Mouse (Mus musculus): Measurements from ENCODE around the gene Ifi27. TPM values are rescaled to one million over a fixed set of nuclear protein-coding genes. Genes with fewer than 3 reads are reported as not detected.

The Ifi27 gene
- polyA plus RNA-seq (2014; fragmentation: Nextera tagmentation; extraction: Ambion mirVana): 34.7 and 38.4 TPM in 2 replicates

DNA sequence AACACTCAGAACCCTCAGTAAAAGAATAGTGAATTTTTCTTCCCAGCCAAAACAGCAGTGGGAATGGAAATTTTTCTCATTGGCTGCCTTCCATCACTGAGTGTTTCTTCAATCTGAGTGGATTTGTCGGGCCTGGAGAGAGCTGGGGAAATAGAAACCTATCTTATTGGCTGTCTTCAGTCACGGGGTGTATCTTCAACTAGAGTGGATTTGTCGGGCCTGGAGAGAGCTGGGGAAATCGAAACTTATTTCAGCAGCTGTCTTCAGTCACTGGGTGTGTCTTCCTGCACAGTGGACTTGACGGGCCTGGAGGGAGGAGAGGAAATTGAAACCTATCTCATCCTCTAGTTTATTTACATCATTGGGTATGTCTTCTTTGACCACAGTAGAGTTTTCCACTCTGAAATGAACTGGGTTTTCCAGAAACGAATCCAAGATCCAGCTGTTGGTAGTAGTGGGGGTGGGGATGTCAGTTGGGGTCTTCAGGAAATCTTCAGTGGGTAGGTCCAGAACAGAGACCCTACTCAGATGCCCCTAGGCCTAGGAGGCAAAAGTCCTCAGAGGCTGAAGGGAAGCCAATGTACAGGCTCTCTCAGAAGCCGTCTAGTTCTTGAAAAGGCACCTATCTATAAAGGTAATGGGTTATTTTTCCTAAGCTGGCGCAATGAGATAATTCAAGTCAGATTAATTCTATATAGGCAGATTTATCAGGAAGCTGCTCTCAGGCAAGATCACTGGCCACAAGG is at the start of gene Ifi27:
Gene Ifi27 (plus strand): TSS at position 226 of the 746 bp plus-strand sequence.
- 48% methylated on average over 8 of the region's 8 CpGs for WGBS
- no peaks in the 10 kb centered on the region for H3K9me3 ChIP-seq (ENCODE audit: control insufficient read depth, low read length)
- no peaks in the 10 kb centered on the region for H3K4me1 ChIP-seq (ENCODE audit: control insufficient read depth in 2 of 2, insufficient read depth in 2 of 2, low read length in 2 of 2)
- peak; percentile 90 for ATAC-seq (ENCODE audit: insufficient number of reproducible peaks, insufficient read depth, low FRiP score, low read depth)
- H3K4me3 ChIP-seq (ENCODE audit: control insufficient read depth in 1 of 2, insufficient read depth in 1 of 2, low read depth in 1 of 2, low read length in 2 of 2): peak within 1 kb of the TSS; percentile 3 to 22; a peak in 2 of 4 replicates
- peak within 1 kb of the TSS; percentile 34; the same call in 1 of the 2 replicates for H3K9ac ChIP-seq (ENCODE audit: low read length)
- peak within 1 kb of the TSS; percentile 51 for H3K4me2 ChIP-seq (ENCODE audit: low read length)
- H3K36me3 ChIP-seq (ENCODE audit: control insufficient read depth, insufficient read depth, low read length): no peaks in the 10 kb centered on the region
- peak within 1 kb of the TSS; percentile 15 to 72; a peak in 3 of 4 replicates for H3K27ac ChIP-seq (replicated peaks in 1 of 2; ENCODE audit: control insufficient read depth in 1 of 2, insufficient read depth in 1 of 2, low read depth in 2 of 2, low read length in 2 of 2)
- H3K27me3 ChIP-seq (ENCODE audit: control insufficient read depth, insufficient read depth, low read length): no peaks in the 10 kb centered on the region

DNA sequence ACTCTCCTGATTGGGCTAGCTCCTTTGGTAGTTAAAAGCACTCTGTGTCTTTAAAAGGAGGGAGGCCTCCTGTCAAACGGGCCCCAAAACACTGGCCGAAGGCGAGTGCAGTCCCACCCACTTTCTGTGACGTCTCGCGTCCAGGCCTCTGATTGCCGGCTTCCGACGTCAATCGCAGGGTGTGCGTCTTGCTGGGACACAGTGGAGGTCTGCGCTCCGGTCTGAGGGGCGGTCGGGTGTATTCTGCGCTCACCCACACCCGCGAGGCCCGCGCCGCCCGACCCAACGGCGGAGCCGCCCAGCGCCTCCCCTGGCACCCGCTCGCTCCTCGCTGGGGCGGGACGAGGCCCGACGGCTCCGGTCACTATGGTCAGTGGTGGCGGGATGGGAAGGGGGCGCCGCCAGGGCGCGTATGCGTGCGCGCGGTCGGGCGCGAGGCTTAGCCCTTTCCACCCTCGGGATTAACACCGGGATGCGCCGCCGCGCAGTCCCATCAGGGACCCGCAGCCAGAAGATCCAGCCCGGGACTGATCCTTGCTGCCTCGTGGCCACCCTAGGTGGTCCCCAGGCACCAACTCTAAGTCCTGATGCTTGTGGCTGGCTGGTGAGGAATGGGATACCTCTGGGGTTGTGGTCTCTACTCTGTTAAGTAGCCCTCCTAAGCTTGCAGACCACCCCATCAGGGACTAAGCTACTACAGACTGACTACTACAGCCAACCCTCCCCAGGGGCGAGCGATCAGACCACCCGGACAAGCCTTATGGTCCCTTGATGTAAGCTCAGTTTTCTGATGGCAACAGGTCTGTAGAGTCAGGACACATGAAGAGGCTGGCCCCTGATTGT is 45.3 kb upstream of the Ifi27 start, which contains the start of gene Otub2:
Gene Otub2 (plus strand): TSS at position 178 of the 843 bp plus-strand sequence.
- H3K36me3 ChIP-seq (ENCODE audit: control insufficient read depth, insufficient read depth, low read length): no peaks in the 10 kb centered on the region
- H3K9me3 ChIP-seq (ENCODE audit: control insufficient read depth, low read length): no peaks in the 10 kb centered on the region
- WGBS: under 1% methylated on average over 58 of the region's 58 CpGs
- peak; percentile 97 for ATAC-seq (ENCODE audit: insufficient number of reproducible peaks, insufficient read depth, low FRiP score, low read depth)
- H3K27me3 ChIP-seq (ENCODE audit: control insufficient read depth, insufficient read depth, low read length): no peaks in the 10 kb centered on the region
- H3K4me2 ChIP-seq (ENCODE audit: low read length): peak within 1 kb of the TSS; percentile 73
- peaks cover 30 to 43% of the 10 kb centered on the region in 2 experiments for H3K4me1 ChIP-seq (ENCODE audit: control insufficient read depth in 2 of 2, insufficient read depth in 2 of 2, low read length in 2 of 2)
- H3K9ac ChIP-seq (ENCODE audit: low read length): peak within 1 kb of the TSS; percentile 87
- peak within 1 kb of the TSS; percentile 58; a peak in 3 of 4 replicates for H3K27ac ChIP-seq (replicated peaks in 1 of 2; ENCODE audit: control insufficient read depth in 1 of 2, insufficient read depth in 1 of 2, low read depth in 2 of 2, low read length in 2 of 2)
- H3K4me3 ChIP-seq (ENCODE audit: control insufficient read depth in 1 of 2, insufficient read depth in 1 of 2, low read depth in 1 of 2, low read length in 2 of 2): peak within 1 kb of the TSS; percentile 68 to 87

DNA sequence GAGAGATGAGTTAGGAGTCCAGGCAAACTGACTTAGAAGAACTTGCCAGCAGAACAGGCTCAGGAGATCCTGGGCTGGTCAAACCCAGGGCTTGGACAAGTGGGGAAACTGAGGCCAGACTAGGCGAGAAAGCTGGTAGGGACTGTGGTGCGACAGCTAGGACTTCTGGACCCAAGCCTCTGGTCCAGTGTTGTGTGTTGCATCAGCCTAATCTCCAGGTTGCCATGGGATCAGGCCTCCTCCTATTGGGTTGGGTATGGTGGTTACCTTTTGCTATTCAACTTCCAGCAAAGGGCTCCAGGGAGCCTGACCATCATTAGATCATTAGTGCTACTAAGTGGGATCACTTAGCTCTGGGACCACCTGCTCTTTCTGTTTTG is 44.7 kb upstream of the Ifi27 start:
- 43% methylated on average over 2 of the region's 2 CpGs for WGBS
- Histone ChIP-seq H3K27ac (replicated peaks in 1 of 2; ENCODE audit: control insufficient read depth in 1 of 2, insufficient read depth in 1 of 2, low read depth in 2 of 2, low read length in 2 of 2) (0 out of 4 replicates have a peak overlapping the region, but pooled peaks of 1 of the 2 experiments have one; percentile 58), H3K4me2 (ENCODE audit: low read length) (peak overlapping the region; percentile 73), H3K9me3 (ENCODE audit: control insufficient read depth, low read length) (no peaks in the 10 kb centered on the region), H3K4me1 (ENCODE audit: control insufficient read depth in 2 of 2, insufficient read depth in 2 of 2, low read length in 2 of 2) (peaks cover 30 to 44% of the 10 kb centered on the region in 2 experiments), H3K4me3 (ENCODE audit: control insufficient read depth in 1 of 2, insufficient read depth in 1 of 2, low read depth in 1 of 2, low read length in 2 of 2) (peak overlapping the region; percentile 68 to 87), H3K9ac (ENCODE audit: low read length) (peak overlapping the region; percentile 87), H3K36me3 (ENCODE audit: control insufficient read depth, insufficient read depth, low read length) (no peaks in the 10 kb centered on the region), H3K27me3 (ENCODE audit: control insufficient read depth, insufficient read depth, low read length) (no peaks in the 10 kb centered on the region)
- no peak for ATAC-seq (ENCODE audit: insufficient number of reproducible peaks, insufficient read depth, low FRiP score, low read depth)

DNA sequence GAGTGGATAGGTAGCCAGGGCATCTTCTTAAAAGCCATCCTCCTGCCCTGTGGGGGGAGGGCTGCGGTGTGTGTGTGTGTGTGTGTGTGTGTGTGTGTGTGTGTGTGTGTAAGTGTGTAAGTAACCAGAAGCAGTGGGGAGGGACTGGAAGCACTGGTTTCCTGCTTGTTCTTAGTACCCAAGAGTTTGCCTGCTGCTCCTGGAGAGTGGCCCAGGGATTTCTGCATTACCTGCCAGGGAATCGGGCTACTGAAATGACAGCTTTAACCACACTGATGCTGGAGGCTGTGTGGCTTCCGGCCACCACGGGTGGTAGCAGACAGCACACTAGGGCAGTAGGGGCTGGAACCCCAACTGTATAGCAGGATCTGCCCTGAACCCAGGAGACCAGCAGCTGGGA is 44.0 kb upstream of the Ifi27 start:
- no peaks in the 10 kb centered on the region for H3K36me3 ChIP-seq (ENCODE audit: control insufficient read depth, insufficient read depth, low read length)
- no peak overlapping the region for H3K4me3 ChIP-seq (ENCODE audit: control insufficient read depth in 1 of 2, insufficient read depth in 1 of 2, low read depth in 1 of 2, low read length in 2 of 2)
- H3K4me2 ChIP-seq (ENCODE audit: low read length): peak overlapping the region; percentile 73
- no peak for ATAC-seq (ENCODE audit: insufficient number of reproducible peaks, insufficient read depth, low FRiP score, low read depth)
- no peak overlapping the region for H3K27ac ChIP-seq (replicated peaks in 1 of 2; ENCODE audit: control insufficient read depth in 1 of 2, insufficient read depth in 1 of 2, low read depth in 2 of 2, low read length in 2 of 2)
- 61% methylated on average over 4 of the region's 4 CpGs for WGBS
- no peaks in the 10 kb centered on the region for H3K27me3 ChIP-seq (ENCODE audit: control insufficient read depth, insufficient read depth, low read length)
- peaks cover 30 to 44% of the 10 kb centered on the region in 2 experiments for H3K4me1 ChIP-seq (ENCODE audit: control insufficient read depth in 2 of 2, insufficient read depth in 2 of 2, low read length in 2 of 2)
- peak overlapping the region; percentile 38; the same call in 1 of the 2 replicates for H3K9ac ChIP-seq (ENCODE audit: low read length)
- H3K9me3 ChIP-seq (ENCODE audit: control insufficient read depth, low read length): no peaks in the 10 kb centered on the region

DNA sequence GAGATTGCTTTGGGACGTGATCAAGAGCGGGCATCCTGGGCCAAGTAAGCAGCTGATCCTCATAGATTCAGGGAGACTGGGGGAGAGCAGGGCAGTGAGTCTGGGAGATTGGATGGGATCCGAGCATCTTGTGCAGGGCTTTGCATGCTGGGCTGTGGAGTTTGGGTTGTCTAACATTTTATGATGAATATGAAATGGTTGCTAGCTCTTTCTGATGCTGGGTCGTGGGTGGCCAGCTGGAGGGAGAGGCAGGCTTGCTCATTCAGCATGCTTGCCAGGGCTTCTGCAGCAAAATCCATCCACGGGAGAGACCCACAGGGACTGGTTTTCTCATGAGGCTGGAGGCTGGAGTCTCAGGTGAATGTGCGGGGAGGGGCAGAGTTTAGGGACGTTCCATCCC is 42.9 kb upstream of the Ifi27 start:
- peak overlapping the region; percentile 18; the same call in 1 of the 2 replicates for H3K9ac ChIP-seq (ENCODE audit: low read length)
- no peak overlapping the region for H3K4me3 ChIP-seq (ENCODE audit: control insufficient read depth in 1 of 2, insufficient read depth in 1 of 2, low read depth in 1 of 2, low read length in 2 of 2)

DNA sequence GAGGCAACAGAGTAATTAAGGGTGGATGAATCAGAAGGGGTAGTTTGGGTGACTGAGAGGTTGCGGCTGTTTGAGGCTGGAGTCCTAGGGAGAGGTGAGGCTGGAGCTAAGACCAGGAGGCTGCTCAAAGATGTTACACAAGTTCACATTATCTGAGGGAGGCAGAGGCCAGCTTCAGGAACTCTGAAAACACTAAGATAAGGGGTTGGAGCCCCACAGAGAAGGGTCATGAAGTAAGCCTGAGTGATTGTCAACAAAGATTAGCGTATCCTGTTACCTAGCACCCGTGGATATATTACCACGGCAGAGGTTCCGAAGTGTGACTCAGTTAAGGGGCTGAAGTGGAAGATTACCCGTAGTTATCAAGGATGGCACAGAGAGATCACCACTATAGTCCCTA is 40.5 kb upstream of the Ifi27 start:
- H3K4me3 ChIP-seq (ENCODE audit: control insufficient read depth in 1 of 2, insufficient read depth in 1 of 2, low read depth in 1 of 2, low read length in 2 of 2): no peak overlapping the region
- H3K27me3 ChIP-seq (ENCODE audit: control insufficient read depth, insufficient read depth, low read length): no peaks in the 10 kb centered on the region
- no peaks in the 10 kb centered on the region for H3K36me3 ChIP-seq (ENCODE audit: control insufficient read depth, insufficient read depth, low read length)
- no peak for ATAC-seq (ENCODE audit: insufficient number of reproducible peaks, insufficient read depth, low FRiP score, low read depth)
- H3K9me3 ChIP-seq (ENCODE audit: control insufficient read depth, low read length): no peaks in the 10 kb centered on the region
- H3K4me1 ChIP-seq (ENCODE audit: control insufficient read depth in 2 of 2, insufficient read depth in 2 of 2, low read length in 2 of 2): peaks cover 36 to 62% of the 10 kb centered on the region in 2 experiments
- WGBS: 34% methylated on average over 6 of the region's 6 CpGs
- no peak overlapping the region for H3K4me2 ChIP-seq (ENCODE audit: low read length)
- no peak overlapping the region for H3K9ac ChIP-seq (ENCODE audit: low read length)
- H3K27ac ChIP-seq (replicated peaks in 1 of 2; ENCODE audit: control insufficient read depth in 1 of 2, insufficient read depth in 1 of 2, low read depth in 2 of 2, low read length in 2 of 2): no peak overlapping the region

More for the DNA sequence above, 42.9 kb upstream of the Ifi27 start:
- Histone ChIP-seq H3K27me3 (ENCODE audit: control insufficient read depth, insufficient read depth, low read length) (no peaks in the 10 kb centered on the region), H3K9me3 (ENCODE audit: control insufficient read depth, low read length) (no peaks in the 10 kb centered on the region), H3K27ac (replicated peaks in 1 of 2; ENCODE audit: control insufficient read depth in 1 of 2, insufficient read depth in 1 of 2, low read depth in 2 of 2, low read length in 2 of 2) (peak overlapping the region; percentile 0 to 15; a peak in 3 of 4 replicates), H3K36me3 (ENCODE audit: control insufficient read depth, insufficient read depth, low read length) (no peaks in the 10 kb centered on the region), H3K4me1 (ENCODE audit: control insufficient read depth in 2 of 2, insufficient read depth in 2 of 2, low read length in 2 of 2) (peaks cover 33 to 44% of the 10 kb centered on the region in 2 experiments), H3K4me2 (ENCODE audit: low read length) (peak overlapping the region; percentile 73)
- WGBS: 49% methylated on average over 7 of the region's 7 CpGs
- ATAC-seq (ENCODE audit: insufficient number of reproducible peaks, insufficient read depth, low FRiP score, low read depth): no peak

DNA sequence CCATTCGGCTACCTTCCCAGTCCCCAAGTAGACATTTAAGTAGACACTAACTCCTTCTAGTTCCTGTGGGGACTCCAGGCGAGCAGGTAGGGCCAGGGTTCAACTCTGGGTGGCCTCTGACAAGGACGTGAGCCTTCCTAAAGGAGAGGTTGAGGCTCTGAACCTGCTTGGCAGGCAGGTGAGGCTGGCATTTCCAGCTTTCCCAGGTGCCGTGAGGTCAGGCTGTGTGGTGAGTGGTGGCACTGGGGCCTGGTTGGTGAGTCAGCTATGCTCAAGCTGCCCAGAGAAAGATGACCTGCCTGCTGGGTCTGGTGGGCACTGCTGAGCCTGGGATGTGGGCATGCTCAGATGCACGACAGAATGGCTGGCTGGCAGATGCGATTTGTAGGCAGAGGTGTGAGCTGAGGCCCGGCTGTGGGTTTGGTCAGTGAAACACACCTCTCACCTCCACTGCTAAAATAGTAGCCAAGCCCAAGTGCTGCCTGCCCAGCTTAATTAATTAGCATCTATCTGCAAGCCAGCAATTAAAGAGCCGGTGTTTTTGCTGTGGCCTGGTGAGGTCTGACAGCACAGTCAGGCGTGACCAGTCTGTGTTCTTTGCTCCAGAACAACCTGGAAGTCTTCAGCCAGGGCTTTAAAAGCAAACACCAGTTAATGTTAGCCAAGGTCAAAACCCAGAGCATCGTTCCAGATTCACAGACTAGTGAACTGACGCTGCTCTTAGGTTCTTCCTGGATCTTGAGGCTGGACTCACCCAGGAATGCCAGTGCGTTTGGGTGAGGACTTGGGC is 38.3 kb upstream of the Ifi27 start:
- peaks cover 6% of the 10 kb centered on the region; the same call in 1 of the 2 replicates for H3K36me3 ChIP-seq (ENCODE audit: control insufficient read depth, insufficient read depth, low read length)
- H3K9me3 ChIP-seq (ENCODE audit: control insufficient read depth, low read length): no peaks in the 10 kb centered on the region
- H3K4me1 ChIP-seq (ENCODE audit: control insufficient read depth in 2 of 2, insufficient read depth in 2 of 2, low read length in 2 of 2): peaks cover 26 to 49% of the 10 kb centered on the region in 2 experiments
- no peaks in the 10 kb centered on the region for H3K27me3 ChIP-seq (ENCODE audit: control insufficient read depth, insufficient read depth, low read length)
- H3K4me3 ChIP-seq (ENCODE audit: control insufficient read depth in 1 of 2, insufficient read depth in 1 of 2, low read depth in 1 of 2, low read length in 2 of 2): no peak overlapping the region
- ATAC-seq (ENCODE audit: insufficient number of reproducible peaks, insufficient read depth, low FRiP score, low read depth): no peak
- no peak overlapping the region for H3K4me2 ChIP-seq (ENCODE audit: low read length)
- no peak overlapping the region for H3K9ac ChIP-seq (ENCODE audit: low read length)
- WGBS: 70% methylated on average over 12 of the region's 12 CpGs
- no peak overlapping the region for H3K27ac ChIP-seq (replicated peaks in 1 of 2; ENCODE audit: control insufficient read depth in 1 of 2, insufficient read depth in 1 of 2, low read depth in 2 of 2, low read length in 2 of 2)

Measured in heart, embryonic 14.5 days (tissue).